Mouse (Mus musculus) embryonic facial prominence, embryonic 13.5 days (tissue): Measurements from ENCODE around the gene Clstn1. TPM values are rescaled to one million over a fixed set of nuclear protein-coding genes. Genes with fewer than 3 reads are reported as not detected.

Source experiments
- ATAC-seq: fragments of 200-750 bp; cut with Nextera tagmentation; 2 replicates; pipeline ENCODE4 v1.8.0; 2017; ENCODE audit warnings: low read depth; ENCODE audit not compliant: insufficient number of reproducible peaks, insufficient read depth, low FRiP score, low TSS enrichment
- H3K27ac ChIP-seq: fragments of 300-500 bp; sonication (generic); 2 replicates; pipeline ENCODE4 v1.5.1; 2015; ENCODE audit warnings: moderate library complexity, mild to moderate bottlenecking, inconsistent platforms
- H3K27me3 ChIP-seq: fragments of 300-500 bp; sonication (generic); 2 replicates; pipeline ENCODE4 v1.6.1; 2015; ENCODE audit warnings: mild to moderate bottlenecking, inconsistent platforms
- H3K36me3 ChIP-seq: fragments of 300-500 bp; sonication (generic); 2 replicates; pipeline ENCODE4 v1.6.1; 2015; ENCODE audit warnings: mild to moderate bottlenecking, inconsistent platforms
- H3K4me1 ChIP-seq: fragments of 300-500 bp; sonication (generic); 2 replicates; pipeline ENCODE4 v1.6.1; 2015; ENCODE audit warnings: inconsistent platforms
- H3K4me2 ChIP-seq: fragments of 300-500 bp; sonication (generic); 2 replicates; pipeline ENCODE4 v1.6.1; 2015; ENCODE audit warnings: moderate library complexity, mild to moderate bottlenecking, inconsistent platforms
- H3K4me3 ChIP-seq: fragments of 300-500 bp; sonication (generic); 2 replicates; pipeline ENCODE4 v1.5.1; 2015; ENCODE audit warnings: mild to moderate bottlenecking, inconsistent platforms
- H3K9ac ChIP-seq: fragments of 300-500 bp; sonication (generic); 2 replicates; pipeline ENCODE4 v1.6.1; 2015; ENCODE audit warnings: mild to moderate bottlenecking, inconsistent platforms
- H3K9me3 ChIP-seq: fragments of 300-500 bp; sonication (generic); 2 replicates; pipeline ENCODE4 v1.6.1; 2016; ENCODE audit warnings: inconsistent platforms
- WGBS: fragments of 180-500 bp; shearing (Covaris S2); methylation state at CpG from one replicate; pipeline ENCODE4 v1.1.7; 2015; ENCODE audit warnings: mixed read lengths; 5-methylcytosine and 5-hydroxymethylcytosine counted together
- polyA plus RNA-seq: library from polyadenylated mRNA; unstranded; fragments of >200 nt; fragmentation: Nextera tagmentation; extraction: Ambion mirVana; gene quantifications from 2 replicates; pipeline ENCODE4 v1.2.1, GENCODE M21; 2015

Gene Clstn1
- polyA plus RNA-seq, 1 experiment from 2014 or later, result 21.5 TPM

GRCm38 (mm10) chr4:149585236-149585635 lies 1.0 kb upstream of the Clstn1 start:
- Histone ChIP-seq H3K36me3 (no peaks in the 10 kb centered on the region), H3K27me3 (peaks cover 57% of the 10 kb centered on the region), H3K9ac (no peak overlapping the region), H3K27ac (no peak overlapping the region), H3K4me1 (peaks cover 13% of the 10 kb centered on the region), H3K9me3 (no peaks in the 10 kb centered on the region), H3K4me3 (no peak overlapping the region), H3K4me2 (peak overlapping the region; percentile 95; the same call in 1 of the 2 replicates)
- 85% methylated on average over 8 of the region's 8 CpGs for WGBS
- no peak for ATAC-seq

DNA sequence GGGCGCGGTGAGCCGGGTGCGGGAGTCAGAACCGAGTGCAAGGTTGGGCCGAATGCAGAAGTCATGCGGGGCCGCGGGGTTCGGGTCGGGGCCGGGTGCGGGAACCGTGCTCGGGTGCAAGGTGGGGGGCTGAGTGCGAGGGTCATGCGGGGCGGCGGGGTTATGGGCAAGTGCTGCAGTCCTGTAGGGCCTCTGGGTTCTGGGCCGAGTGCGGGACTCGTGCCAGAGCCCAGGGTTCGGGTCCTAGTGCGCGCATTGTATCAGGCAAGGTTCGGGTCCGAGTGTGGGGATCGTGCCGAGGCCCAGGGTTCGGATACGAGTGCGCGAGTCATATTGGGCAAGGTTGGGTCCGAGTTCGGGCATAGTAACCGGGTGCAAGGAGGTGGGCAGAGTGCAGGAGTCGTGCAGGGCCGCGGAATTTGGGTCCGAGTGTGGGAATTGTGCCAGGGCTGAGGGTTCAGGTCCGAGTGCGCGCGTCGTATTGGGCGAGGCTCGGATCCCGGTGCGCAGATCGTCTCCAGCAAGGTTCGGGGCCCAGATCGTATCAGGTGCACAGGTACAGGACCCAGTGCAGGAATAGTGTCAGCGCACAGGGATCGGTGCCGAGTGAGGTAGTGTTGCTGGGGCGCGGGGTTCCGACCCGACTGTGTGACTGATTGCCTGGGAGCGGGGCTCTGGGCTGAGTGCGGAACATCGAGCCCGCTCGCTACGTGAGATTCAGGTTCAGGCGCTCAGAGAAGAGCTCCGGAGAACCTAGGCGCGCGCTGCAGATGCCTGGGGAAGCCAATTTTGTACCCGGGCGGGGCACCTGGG lies 721 bp downstream of the Clstn1 start:
- ATAC-seq, result peak; percentile 70
- H3K4me1 ChIP-seq, result peaks cover 13% of the 10 kb centered on the region
- H3K27ac ChIP-seq, result peak overlapping the region; percentile 22; the same call in 1 of the 2 replicates
- peak overlapping the region; percentile 82 for H3K4me3 ChIP-seq
- H3K27me3 ChIP-seq, result peaks cover 50% of the 10 kb centered on the region
- H3K9ac ChIP-seq, result peak overlapping the region; percentile 89
- no peaks in the 10 kb centered on the region for H3K36me3 ChIP-seq
- H3K4me2 ChIP-seq, result peak overlapping the region; percentile 95
- WGBS, result under 1% methylated on average over 72 of the region's 72 CpGs
- H3K9me3 ChIP-seq, result 0 out of 2 replicates have a peak, but pooled peaks cover 3% of the 10 kb centered on the region

- Histone ChIP-seq H3K4me3 (peak overlapping the region; percentile 82), H3K36me3 (no peaks in the 10 kb centered on the region), H3K27me3 (peaks cover 50% of the 10 kb centered on the region), H3K9me3 (0 out of 2 replicates have a peak, but pooled peaks cover 3% of the 10 kb centered on the region), H3K4me1 (peaks cover 13% of the 10 kb centered on the region), H3K4me2 (peak overlapping the region; percentile 95), H3K9ac (peak overlapping the region; percentile 89), H3K27ac (no peak overlapping the region)
- 4% methylated on average over 24 of the region's 24 CpGs for WGBS
- 0 out of 2 replicates have a peak, but pooled peaks have one; percentile 34 for ATAC-seq
These were observed 1.4 kb downstream of the Clstn1 start for GRCm38 (mm10) chr4:149587596-149588168.

GRCm38 (mm10) chr4:149590200-149590599 lies 3.9 kb downstream of the Clstn1 start:
- ATAC-seq, result no peak
- no peak overlapping the region for H3K4me3 ChIP-seq
- H3K9me3 ChIP-seq, result 0 out of 2 replicates have a peak, but pooled peaks cover 3% of the 10 kb centered on the region
- H3K36me3 ChIP-seq, result no peaks in the 10 kb centered on the region
- H3K27me3 ChIP-seq, result peaks cover 35% of the 10 kb centered on the region
- no peak overlapping the region for H3K27ac ChIP-seq
- H3K4me2 ChIP-seq, result no peak overlapping the region
- H3K9ac ChIP-seq, result no peak overlapping the region
- WGBS, result 74% methylated on average over 1 of the region's 1 CpGs
- peaks cover 13% of the 10 kb centered on the region for H3K4me1 ChIP-seq

- H3K9ac ChIP-seq, result no peak overlapping the region
- WGBS, result 89% methylated on average over 2 of the region's 2 CpGs
These were observed 5.2 kb downstream of the Clstn1 start for GRCm38 (mm10) chr4:149591486-149591885.

DNA sequence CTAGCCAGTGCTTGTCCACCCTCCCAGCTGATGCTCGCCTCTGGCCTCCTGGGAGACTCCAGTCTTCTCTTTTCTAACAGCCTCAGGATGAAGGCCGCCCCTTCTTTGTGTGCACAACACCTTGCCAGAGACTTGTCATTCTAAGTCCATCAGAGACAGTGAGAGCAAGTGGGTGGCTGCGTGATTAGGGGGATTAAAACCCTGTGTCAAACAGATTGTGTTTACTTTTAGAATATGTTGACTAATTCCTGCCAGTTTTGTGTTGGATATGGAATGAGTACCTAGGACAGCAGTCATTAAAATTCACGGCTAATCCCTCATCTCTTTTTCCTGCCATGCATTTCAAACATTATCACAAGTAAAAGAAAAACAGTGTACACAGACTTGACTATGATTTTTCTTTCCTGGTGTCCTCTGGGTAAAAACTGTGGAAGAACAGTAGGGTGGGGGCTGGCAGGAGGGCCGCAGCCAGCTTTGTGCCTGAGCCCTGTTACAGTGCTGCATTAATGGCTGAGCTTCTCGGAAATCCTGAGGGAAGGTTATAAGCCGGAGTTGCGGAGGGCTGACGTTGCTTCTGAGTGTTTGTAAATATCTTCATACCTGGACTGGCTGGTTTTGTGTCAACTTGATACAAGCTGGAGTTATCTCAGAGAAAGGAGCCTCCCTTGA lies 8.8 kb downstream of the Clstn1 start:
- H3K27me3 ChIP-seq, result no peaks in the 10 kb centered on the region
- WGBS, result 72% methylated on average over 9 of the region's 9 CpGs
- 0 out of 2 replicates have a peak, but pooled peaks cover 3% of the 10 kb centered on the region for H3K9me3 ChIP-seq
- H3K4me3 ChIP-seq, result no peak overlapping the region
- H3K4me1 ChIP-seq, result peaks cover 4% of the 10 kb centered on the region; the same call in 1 of the 2 replicates
- H3K36me3 ChIP-seq, result no peaks in the 10 kb centered on the region
- no peak overlapping the region for H3K4me2 ChIP-seq
- no peak overlapping the region for H3K9ac ChIP-seq
- no peak for ATAC-seq
- no peak overlapping the region for H3K27ac ChIP-seq

More at GRCm38 (mm10) chr4:149591486-149591885, 5.2 kb downstream of the Clstn1 start:
- H3K9me3 ChIP-seq, result 0 out of 2 replicates have a peak, but pooled peaks cover 3% of the 10 kb centered on the region
- peaks cover 25% of the 10 kb centered on the region for H3K27me3 ChIP-seq
- peaks cover 13% of the 10 kb centered on the region for H3K4me1 ChIP-seq
- no peak for ATAC-seq
- no peak overlapping the region for H3K4me3 ChIP-seq
- H3K36me3 ChIP-seq, result no peaks in the 10 kb centered on the region
- no peak overlapping the region for H3K27ac ChIP-seq
- no peak overlapping the region for H3K4me2 ChIP-seq

DNA sequence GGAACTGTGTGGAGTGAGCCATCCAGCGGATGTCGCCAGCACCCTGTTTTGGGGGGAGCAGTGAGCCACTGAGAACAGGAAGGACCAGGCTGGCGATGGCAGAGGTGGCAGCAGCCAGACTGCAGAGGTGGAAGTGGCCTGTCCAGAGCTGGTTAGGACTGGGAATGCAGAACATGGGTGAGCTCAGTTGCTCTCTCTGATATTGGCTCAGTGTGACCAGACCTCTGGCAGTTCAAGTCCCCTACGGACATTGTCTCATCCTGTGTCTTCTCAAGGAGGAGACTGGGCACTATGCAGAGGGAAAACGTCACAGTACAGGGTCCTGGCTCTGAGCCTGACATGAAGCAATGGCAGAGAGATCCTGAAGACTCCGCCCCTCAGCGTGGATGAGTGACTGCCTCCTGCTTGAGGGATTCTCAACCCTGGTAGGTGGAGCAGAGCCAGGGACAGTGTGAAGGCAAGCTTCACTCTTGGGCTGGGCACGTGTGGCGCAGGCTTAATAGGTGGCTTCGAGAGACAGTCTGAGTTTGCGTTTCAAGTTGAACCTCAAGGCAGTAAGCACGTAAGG lies 11.5 kb downstream of the Clstn1 start:
- no peak for ATAC-seq
- Histone ChIP-seq H3K27ac (no peak overlapping the region), H3K36me3 (no peaks in the 10 kb centered on the region), H3K9ac (no peak overlapping the region), H3K4me3 (no peak overlapping the region), H3K4me2 (no peak overlapping the region), H3K4me1 (peaks cover 12% of the 10 kb centered on the region), H3K9me3 (no peaks in the 10 kb centered on the region), H3K27me3 (no peaks in the 10 kb centered on the region)
- 77% methylated on average over 12 of the region's 12 CpGs for WGBS

GRCm38 (mm10) chr4:149599549-149599948 lies 13.3 kb downstream of the Clstn1 start:
- H3K27me3 ChIP-seq, result no peaks in the 10 kb centered on the region
- no peak overlapping the region for H3K4me2 ChIP-seq
- H3K4me3 ChIP-seq, result no peak overlapping the region
- H3K9ac ChIP-seq, result no peak overlapping the region
- no peak for ATAC-seq
- WGBS, result 90% methylated on average over 6 of the region's 6 CpGs
- peaks cover 12% of the 10 kb centered on the region for H3K4me1 ChIP-seq
- H3K27ac ChIP-seq, result no peak overlapping the region
- no peaks in the 10 kb centered on the region for H3K36me3 ChIP-seq
- H3K9me3 ChIP-seq, result no peaks in the 10 kb centered on the region

- no peak overlapping the region for H3K27ac ChIP-seq
- no peak overlapping the region for H3K4me3 ChIP-seq
- no peak overlapping the region for H3K9ac ChIP-seq
- no peaks in the 10 kb centered on the region for H3K27me3 ChIP-seq
- no peak for ATAC-seq
- H3K36me3 ChIP-seq, result no peaks in the 10 kb centered on the region
- no peaks in the 10 kb centered on the region for H3K9me3 ChIP-seq
- peaks cover 12% of the 10 kb centered on the region for H3K4me1 ChIP-seq
- no peak overlapping the region for H3K4me2 ChIP-seq
- 84% methylated on average over 4 of the region's 4 CpGs for WGBS
These were observed 13.9 kb downstream of the Clstn1 start for GRCm38 (mm10) chr4:149600130-149600529.

DNA sequence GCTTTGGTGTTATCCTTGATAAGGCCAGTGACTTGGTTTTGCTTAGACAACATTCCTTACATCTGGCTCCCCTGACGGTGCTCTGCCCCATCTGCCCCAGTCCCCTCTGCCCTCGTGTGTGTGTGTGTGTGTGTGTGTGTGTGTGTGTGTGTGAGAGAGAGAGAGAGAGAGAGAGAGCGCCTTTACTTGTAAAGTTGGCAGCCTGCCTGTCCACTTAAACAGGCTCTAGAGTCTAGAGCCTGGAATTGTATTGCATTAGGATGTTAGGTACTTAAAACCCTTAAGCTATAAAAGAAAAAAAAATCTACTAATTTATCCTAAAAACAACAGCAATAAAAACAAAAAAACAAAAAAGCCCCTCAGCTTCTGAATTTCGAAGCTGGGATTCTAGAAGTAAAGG lies 15.2 kb downstream of the Clstn1 start:
- peaks cover 12% of the 10 kb centered on the region for H3K4me1 ChIP-seq
- H3K27ac ChIP-seq, result no peak overlapping the region
- ATAC-seq, result no peak
- no peak overlapping the region for H3K4me3 ChIP-seq
- H3K27me3 ChIP-seq, result no peaks in the 10 kb centered on the region
- H3K36me3 ChIP-seq, result no peaks in the 10 kb centered on the region
- 38% methylated on average over 4 of the region's 4 CpGs for WGBS
- no peak overlapping the region for H3K4me2 ChIP-seq
- no peaks in the 10 kb centered on the region for H3K9me3 ChIP-seq
- no peak overlapping the region for H3K9ac ChIP-seq

GRCm38 (mm10) chr4:149602236-149602635 lies 16.0 kb downstream of the Clstn1 start:
- Histone ChIP-seq H3K4me1 (peaks cover 19% of the 10 kb centered on the region), H3K4me3 (no peak overlapping the region), H3K27me3 (no peaks in the 10 kb centered on the region), H3K36me3 (no peaks in the 10 kb centered on the region), H3K27ac (no peak overlapping the region), H3K9me3 (no peaks in the 10 kb centered on the region), H3K4me2 (no peak overlapping the region), H3K9ac (no peak overlapping the region)
- no peak for ATAC-seq
- 39% methylated on average over 7 of the region's 7 CpGs for WGBS
